In genomic region chr12:89049279-89049678, GRCm38 (mm10) we compare ENCODE assay signal across 9 mouse cellular contexts.
A peak's percentile ranks its signal among the peaks of the same experiment; 100 is the strongest.
DNase-seq lines count a peak whose midpoint lies in the region; ATAC-seq lines count a peak whose summit lies in the region.
"Had no signal": no experiment of that assay in that cellular context is flagged by ENCODE, and none has a peak within 500 bp of the region (broad histone marks: within the 10 kb centered on the region; RNA-seq: fewer than 3 reads in every experiment).

No protein-coding gene starts in this region.

- no peaks in the 10 kb centered on the region for H3K36me3 ChIP-seq in forebrain, embryonic 11.5 days (ENCODE audit: control insufficient read depth, insufficient read depth, low read length)
- H3K36me3 ChIP-seq in forebrain, embryonic 10.5 days (replicated peaks), result no peaks in the 10 kb centered on the region
- no peaks in the 10 kb centered on the region for H3K36me3 ChIP-seq in midbrain, embryonic 10.5 days
- no peaks in the 10 kb centered on the region for H3K36me3 ChIP-seq in midbrain, embryonic 16.5 days (ENCODE audit: control insufficient read depth, insufficient read depth, low read length)
- no peaks in the 10 kb centered on the region for H3K36me3 ChIP-seq in forebrain, embryonic 16.5 days (ENCODE audit: control insufficient read depth, insufficient read depth)
- no peaks in the 10 kb centered on the region for H3K36me3 ChIP-seq in midbrain, embryonic 15.5 days (replicated peaks)
- H3K36me3 ChIP-seq: limb, embryonic 15.5 days had no signal

- H3K4me1 ChIP-seq in forebrain, embryonic 11.5 days (replicated peaks; ENCODE audit: control insufficient read depth, insufficient read depth, low read length), result no peaks in the 10 kb centered on the region
- peaks cover 4% of the 10 kb centered on the region; the same call in 1 of the 2 replicates for H3K4me1 ChIP-seq in forebrain, embryonic 10.5 days
- H3K4me1 ChIP-seq in midbrain, embryonic 10.5 days, result peaks cover 5% of the 10 kb centered on the region; the same call in 1 of the 2 replicates
- no peaks in the 10 kb centered on the region for H3K4me1 ChIP-seq in midbrain, embryonic 16.5 days (ENCODE audit: control insufficient read depth, insufficient read depth, low read length)
- H3K4me1 ChIP-seq in forebrain, embryonic 16.5 days (replicated peaks; ENCODE audit: control insufficient read depth, insufficient read depth, low read length), result peaks cover 5% of the 10 kb centered on the region
- no peaks in the 10 kb centered on the region for H3K4me1 ChIP-seq in midbrain, embryonic 15.5 days
- H3K4me1 ChIP-seq: limb, embryonic 15.5 days had no signal

- peak; percentile 60; the same call in 1 of the 2 replicates for ATAC-seq in forebrain, embryonic 11.5 days (replicated peaks; ENCODE audit: low FRiP score)
- ATAC-seq in midbrain, embryonic 16.5 days, result no peak
- peak; percentile 20; the same call in 1 of the 2 replicates for ATAC-seq in forebrain, embryonic 16.5 days
- peak; percentile 60 for ATAC-seq in midbrain, embryonic 15.5 days (replicated peaks)
- no peak for ATAC-seq in megakaryocyte progenitor cell, adult 5-6 weeks (replicated peaks; ENCODE audit: poor library complexity)

- H3K27ac ChIP-seq in forebrain, embryonic 11.5 days (ENCODE audit: low read depth, low read length), result no peak overlapping the region
- no peak overlapping the region for H3K27ac ChIP-seq in forebrain, embryonic 10.5 days
- H3K27ac ChIP-seq in midbrain, embryonic 10.5 days (replicated peaks), result no peak overlapping the region; the same call in 1 of the 2 replicates
- no peak overlapping the region for H3K27ac ChIP-seq in midbrain, embryonic 16.5 days (ENCODE audit: low read length)
- H3K27ac ChIP-seq in forebrain, embryonic 16.5 days (ENCODE audit: low read length), result no peak overlapping the region
- no peak overlapping the region for H3K27ac ChIP-seq in midbrain, embryonic 15.5 days
- H3K27ac ChIP-seq: limb, embryonic 15.5 days had no signal

- no peaks in the 10 kb centered on the region for H3K9me3 ChIP-seq in forebrain, embryonic 11.5 days (ENCODE audit: control insufficient read depth, low read length)
- H3K9me3 ChIP-seq in forebrain, embryonic 10.5 days, result no peaks in the 10 kb centered on the region
- H3K9me3 ChIP-seq in midbrain, embryonic 10.5 days (replicated peaks), result no peaks in the 10 kb centered on the region
- no peaks in the 10 kb centered on the region for H3K9me3 ChIP-seq in midbrain, embryonic 16.5 days (replicated peaks; ENCODE audit: control insufficient read depth, low read length, poor library complexity, severe bottlenecking)
- no peaks in the 10 kb centered on the region for H3K9me3 ChIP-seq in forebrain, embryonic 16.5 days (ENCODE audit: control insufficient read depth, low read length)
- H3K9me3 ChIP-seq in midbrain, embryonic 15.5 days, result no peaks in the 10 kb centered on the region
- H3K9me3 ChIP-seq: limb, embryonic 15.5 days had no signal

- WGBS in forebrain, embryonic 11.5 days, result 55% methylated on average over 3 of the region's 3 CpGs
- WGBS in forebrain, embryonic 10.5 days, result 60% methylated on average over 3 of the region's 3 CpGs
- WGBS in midbrain, embryonic 10.5 days, result 65% methylated on average over 3 of the region's 3 CpGs
- 32% methylated on average over 3 of the region's 3 CpGs for whole genome bisulfite sequencing in midbrain, embryonic 16.5 days
- WGBS in forebrain, embryonic 16.5 days, result 31% methylated on average over 3 of the region's 3 CpGs
- WGBS in midbrain, embryonic 15.5 days, result 24% methylated on average over 3 of the region's 3 CpGs

- H3K4me2 ChIP-seq in forebrain, embryonic 11.5 days (ENCODE audit: low read depth, low read length, severe bottlenecking), result no peak overlapping the region
- H3K4me2 ChIP-seq in midbrain, embryonic 16.5 days (ENCODE audit: low read length), result no peak overlapping the region
- H3K4me2 ChIP-seq in forebrain, embryonic 16.5 days (ENCODE audit: low read length), result no peak overlapping the region
- no peak overlapping the region for H3K4me2 ChIP-seq in midbrain, embryonic 15.5 days
- H3K4me2 ChIP-seq: limb, embryonic 15.5 days had no signal

- no peak overlapping the region for H3K4me3 ChIP-seq in forebrain, embryonic 11.5 days (ENCODE audit: low read depth, low read length)
- no peak overlapping the region for H3K4me3 ChIP-seq in forebrain, embryonic 10.5 days
- H3K4me3 ChIP-seq in midbrain, embryonic 10.5 days, result no peak overlapping the region
- no peak overlapping the region for H3K4me3 ChIP-seq in midbrain, embryonic 16.5 days (ENCODE audit: low read depth, low read length)
- H3K4me3 ChIP-seq in forebrain, embryonic 16.5 days (replicated peaks; ENCODE audit: low read length), result no peak overlapping the region
- H3K4me3 ChIP-seq in midbrain, embryonic 15.5 days, result no peak overlapping the region
- H3K4me3 ChIP-seq: limb, embryonic 15.5 days had no signal

- no peaks in the 10 kb centered on the region for H3K27me3 ChIP-seq in forebrain, embryonic 11.5 days (ENCODE audit: control insufficient read depth, insufficient read depth, low read length)
- no peaks in the 10 kb centered on the region for H3K27me3 ChIP-seq in forebrain, embryonic 10.5 days (ENCODE audit: poor library complexity, severe bottlenecking)
- no peaks in the 10 kb centered on the region for H3K27me3 ChIP-seq in midbrain, embryonic 10.5 days (ENCODE audit: low read depth, poor library complexity, severe bottlenecking)
- H3K27me3 ChIP-seq in midbrain, embryonic 16.5 days (ENCODE audit: control insufficient read depth, insufficient read depth, low read depth, low read length), result no peaks in the 10 kb centered on the region
- no peaks in the 10 kb centered on the region for H3K27me3 ChIP-seq in forebrain, embryonic 16.5 days (replicated peaks; ENCODE audit: control insufficient read depth, insufficient read depth, low read length)
- no peaks in the 10 kb centered on the region for H3K27me3 ChIP-seq in midbrain, embryonic 15.5 days (replicated peaks)
- H3K27me3 ChIP-seq: limb, embryonic 15.5 days had no signal

- no peak overlapping the region for H3K9ac ChIP-seq in forebrain, embryonic 11.5 days (ENCODE audit: low read length)
- H3K9ac ChIP-seq in midbrain, embryonic 16.5 days (ENCODE audit: low read depth, low read length), result no peak overlapping the region
- H3K9ac ChIP-seq in forebrain, embryonic 16.5 days (replicated peaks; ENCODE audit: low read depth, low read length), result no peak overlapping the region
- no peak overlapping the region for H3K9ac ChIP-seq in midbrain, embryonic 15.5 days
- H3K9ac ChIP-seq: limb, embryonic 15.5 days had no signal

- DNase-seq in forebrain, embryonic 11.5 days (ENCODE audit: low spot score), result peak; percentile 56
- no peak for DNase-seq in forebrain, embryonic 10.5 days (ENCODE audit: extremely low spot score, low spot score)
- DNase-seq in midbrain, embryonic 10.5 days (ENCODE audit: low spot score), result peak; percentile 14
- DNase-seq in thymus, postnatal 14 days, result no peak

Comparison
In these comparisons a context has a peak if more than half of its experiments do, and no peak if none do; other contexts are left out.
1. ATAC-seq: peak in forebrain, embryonic 11.5 days (single experiment), forebrain, embryonic 16.5 days (single experiment) and midbrain, embryonic 15.5 days (single experiment); none in midbrain, embryonic 16.5 days (single experiment) and megakaryocyte progenitor cell, adult 5-6 weeks (single experiment).
2. DNase-seq: peak in forebrain, embryonic 11.5 days (single experiment) and midbrain, embryonic 10.5 days (single experiment); none in forebrain, embryonic 10.5 days (single experiment) and thymus, postnatal 14 days (single experiment).